Mouse (Mus musculus): Measurements from ENCODE around the gene Pde9a.
A peak's percentile ranks its signal among the peaks of the same experiment; 100 is the strongest.

Gene Pde9a

DNA sequence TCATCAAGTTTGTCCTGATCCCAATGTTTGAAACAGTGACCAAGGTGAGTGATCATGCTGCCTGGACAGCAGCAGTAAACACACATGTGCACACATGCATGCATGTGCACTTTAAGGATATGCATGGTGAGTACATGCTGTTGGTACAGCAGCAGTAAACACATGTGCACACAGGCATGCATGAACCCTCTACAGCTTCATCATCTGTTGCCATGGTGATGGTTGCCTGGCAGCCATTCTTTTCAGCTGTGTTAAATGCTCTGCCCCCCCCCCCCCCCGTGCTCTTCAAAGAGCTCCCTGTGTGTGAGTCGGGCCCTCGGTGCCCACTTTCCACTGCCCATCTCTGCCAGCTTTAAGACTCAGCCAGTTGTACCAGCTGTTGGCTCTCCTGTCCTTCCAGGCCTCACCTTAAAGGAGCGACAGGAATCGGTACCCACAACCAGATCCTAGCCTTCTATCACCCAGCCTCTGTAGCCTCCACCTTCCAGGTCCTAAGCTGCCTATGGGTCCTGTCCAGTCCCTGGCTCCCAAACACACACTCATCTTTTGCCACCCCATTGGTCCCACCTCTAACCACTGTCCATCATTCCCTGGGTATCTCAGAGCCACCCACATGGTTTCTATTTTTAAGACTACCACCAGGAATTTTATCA, 84.9 kb downstream of the Pde9a start:
- DNase-seq (ENCODE audit: low read depth) = no peak

DNA sequence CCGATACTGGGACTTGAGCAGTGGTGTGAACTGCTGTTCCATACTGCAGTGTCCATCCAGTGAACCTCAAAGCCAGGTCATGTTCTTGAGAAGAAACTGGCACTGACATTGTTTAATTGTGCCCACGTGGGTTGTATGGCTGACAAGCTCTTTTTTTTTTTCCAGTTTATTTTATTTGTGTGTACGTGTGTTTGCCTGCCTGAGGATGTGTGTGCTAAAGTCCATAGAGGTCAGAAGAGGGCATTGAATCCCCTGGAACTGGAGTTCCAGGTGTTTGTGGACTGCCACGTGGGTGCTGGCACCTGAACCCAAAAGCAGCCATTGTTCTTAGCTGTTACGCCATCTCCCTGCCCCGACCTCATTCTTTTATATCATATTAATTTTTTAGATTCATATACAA, 88.4 kb downstream of the Pde9a start:
- no peak for DNase-seq (ENCODE audit: low read depth)

DNA sequence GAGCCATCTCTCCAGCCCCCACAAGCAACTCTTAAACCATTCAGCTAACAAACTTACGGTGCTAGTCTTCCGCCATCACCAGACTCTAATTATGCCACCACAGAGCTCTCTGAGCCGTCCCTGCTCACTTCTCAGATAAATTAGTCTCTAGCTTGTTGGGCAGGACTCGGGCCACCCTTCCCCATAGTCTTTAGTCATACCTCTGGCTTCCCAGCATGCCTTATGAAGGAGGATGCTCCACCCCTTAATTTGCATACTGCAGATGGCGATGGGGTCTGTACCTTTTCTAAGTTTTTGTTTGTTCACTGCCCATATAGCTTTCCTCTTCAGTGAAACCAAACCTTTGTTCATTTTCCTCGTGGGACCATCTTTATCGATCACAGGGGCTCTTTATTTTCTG, 92.6 kb downstream of the Pde9a start:
- DNase-seq (ENCODE audit: low read depth) = no peak

DNA sequence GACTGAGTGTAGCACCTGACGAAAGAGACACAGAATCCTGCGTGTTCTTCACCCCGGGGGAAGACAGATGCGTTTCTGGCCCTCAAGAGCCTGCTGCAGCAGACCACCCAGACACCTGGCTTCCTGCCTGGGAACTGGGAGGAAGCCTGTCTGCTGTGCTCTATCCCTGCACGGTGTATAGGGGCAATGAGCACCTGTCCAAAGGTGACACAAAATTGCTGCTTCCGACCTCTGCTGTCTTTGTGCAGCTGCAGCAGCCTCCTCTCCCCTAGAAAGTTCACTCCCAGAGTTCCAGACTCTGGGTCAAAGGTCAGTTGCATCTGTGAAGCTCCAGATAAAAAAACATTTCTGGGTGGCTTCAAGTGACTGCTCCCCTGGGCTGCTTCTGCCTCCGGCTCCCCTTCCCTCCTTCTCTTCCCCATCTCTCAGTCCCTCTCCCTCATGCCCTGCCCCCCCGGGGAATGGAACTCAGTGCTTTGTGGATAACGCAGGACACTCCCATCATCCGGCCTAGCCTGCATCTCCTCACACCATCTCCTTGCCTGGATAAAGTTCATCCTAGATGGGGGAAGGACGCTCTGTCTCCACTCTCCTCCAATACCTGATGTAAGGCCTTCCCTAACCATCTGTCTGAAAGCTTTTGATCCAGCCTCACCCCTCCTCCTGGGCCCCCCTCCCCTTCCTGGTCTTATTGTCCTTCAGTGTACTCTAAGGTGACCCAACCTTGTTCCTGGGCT, 93.3 kb downstream of the Pde9a start:
- no peak for DNase-seq (ENCODE audit: low read depth)

DNA sequence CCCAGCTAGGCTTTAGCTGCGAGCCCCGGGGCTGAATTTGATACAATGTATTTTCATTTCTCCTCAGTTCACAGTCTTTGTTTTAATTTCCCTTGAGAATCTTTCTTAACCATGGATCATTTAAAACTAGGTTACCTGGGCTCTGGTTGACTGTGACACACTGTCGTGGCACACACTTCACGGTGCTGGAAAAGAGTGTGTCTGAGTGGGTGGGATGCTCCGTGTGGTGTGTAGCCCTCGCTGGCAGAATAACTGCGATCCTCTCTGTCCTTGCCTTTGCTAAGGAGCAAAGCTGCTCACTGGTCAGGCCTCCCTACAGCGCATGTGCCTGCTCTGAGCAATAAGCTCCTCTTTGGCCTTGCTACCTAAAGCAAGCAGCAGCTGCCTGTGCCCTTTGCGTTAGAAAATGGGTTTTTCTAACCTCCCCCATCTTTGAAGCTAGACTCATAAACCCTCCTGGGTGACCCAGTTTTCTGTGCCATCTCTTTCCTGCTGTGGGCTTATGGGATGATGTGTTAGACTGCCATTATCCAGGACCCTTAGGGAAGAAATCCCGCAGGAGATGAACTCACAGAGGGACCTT, 100.7 kb downstream of the Pde9a start:
- DNase-seq (ENCODE audit: low read depth) = no peak

DNA sequence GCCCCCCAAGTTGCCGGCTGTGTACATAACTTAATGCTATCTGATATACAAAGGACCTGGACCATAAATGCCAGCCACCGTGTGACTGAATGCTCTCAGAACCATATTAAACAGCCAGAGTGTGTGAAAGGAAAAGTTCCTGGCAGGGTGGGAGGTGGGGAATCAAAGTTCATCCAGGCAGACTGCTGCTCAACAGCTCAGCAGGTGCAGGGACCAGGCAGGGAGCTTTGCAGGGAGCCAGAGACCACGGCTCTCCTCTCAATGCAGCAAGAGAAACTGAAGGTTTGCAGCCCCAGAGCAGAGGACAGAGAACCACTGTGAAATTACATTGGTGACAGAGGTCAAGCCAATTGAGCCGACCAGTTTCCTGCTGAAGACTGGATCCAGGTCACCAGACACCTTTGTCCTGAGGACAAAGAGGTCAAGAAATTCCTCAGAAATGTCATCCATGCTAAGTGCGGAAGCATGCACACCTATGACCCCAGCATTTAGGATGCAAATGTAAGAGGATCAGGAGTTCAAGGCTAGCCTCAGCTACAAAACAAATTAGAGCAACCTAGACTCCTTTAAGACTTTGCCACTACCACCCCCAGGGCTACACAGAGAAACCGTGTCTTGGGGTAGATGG, 101.5 kb downstream of the Pde9a start:
- DNase-seq (ENCODE audit: low read depth) = no peak

DNA sequence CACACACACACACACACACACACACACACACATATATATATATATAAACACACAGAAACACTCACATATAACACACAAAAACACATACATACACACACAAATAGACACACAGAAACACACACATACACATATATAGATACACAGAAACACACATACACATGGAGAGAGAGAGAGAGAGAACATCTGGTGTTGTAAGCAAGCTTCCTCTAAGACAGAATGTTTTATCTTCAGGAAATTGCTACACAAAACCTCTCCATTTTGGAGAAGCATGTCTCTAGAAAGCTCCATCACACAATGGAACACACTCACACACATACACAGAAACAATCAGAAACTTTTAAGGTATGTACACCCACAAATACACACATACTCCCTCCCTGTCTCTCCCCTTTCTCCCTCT, 105.3 kb downstream of the Pde9a start:
- DNase-seq (ENCODE audit: low read depth) = no peak

DNA sequence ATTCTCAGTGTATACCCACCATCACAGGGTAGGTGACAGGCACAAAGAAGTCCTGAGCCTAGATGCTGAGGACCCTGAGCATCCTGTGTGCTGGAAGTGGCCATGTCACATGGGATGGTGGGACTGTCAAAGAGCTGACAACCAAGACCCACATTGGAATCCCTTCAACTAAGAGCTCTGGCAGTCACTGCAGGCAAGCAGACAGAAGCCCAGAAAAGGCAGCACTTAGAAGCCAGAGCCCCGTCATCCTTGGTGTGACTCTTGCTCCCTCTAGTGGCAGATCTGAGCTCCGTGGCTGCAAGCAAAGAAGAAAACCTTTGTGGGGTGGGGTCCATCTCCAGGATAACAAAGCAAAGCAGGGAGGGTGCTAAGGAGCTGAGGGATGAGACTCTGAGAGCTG, 106.4 kb downstream of the Pde9a start:
- peak; percentile 86 for DNase-seq (ENCODE audit: low read depth)

DNA sequence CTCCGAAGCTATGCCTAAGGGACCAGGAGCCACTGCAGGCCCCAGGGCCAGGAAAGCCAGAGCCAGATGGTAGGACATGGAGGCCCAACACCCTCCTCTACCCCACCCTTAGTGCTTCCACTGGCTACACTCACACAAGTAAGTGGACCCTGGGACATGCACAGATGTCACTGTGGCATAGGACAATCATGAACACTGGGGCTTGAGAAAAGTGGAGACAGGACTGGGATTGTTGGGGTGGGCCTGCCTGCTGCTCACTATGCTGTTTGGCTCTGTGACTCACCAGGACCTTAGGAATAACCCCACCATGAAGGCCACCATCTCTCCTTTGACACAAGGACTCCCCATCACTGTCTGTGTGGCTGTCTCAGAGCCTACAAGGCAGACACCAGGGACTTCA, 109.0 kb downstream of the Pde9a start:
- DNase-seq (ENCODE audit: low read depth) = no peak

DNA sequence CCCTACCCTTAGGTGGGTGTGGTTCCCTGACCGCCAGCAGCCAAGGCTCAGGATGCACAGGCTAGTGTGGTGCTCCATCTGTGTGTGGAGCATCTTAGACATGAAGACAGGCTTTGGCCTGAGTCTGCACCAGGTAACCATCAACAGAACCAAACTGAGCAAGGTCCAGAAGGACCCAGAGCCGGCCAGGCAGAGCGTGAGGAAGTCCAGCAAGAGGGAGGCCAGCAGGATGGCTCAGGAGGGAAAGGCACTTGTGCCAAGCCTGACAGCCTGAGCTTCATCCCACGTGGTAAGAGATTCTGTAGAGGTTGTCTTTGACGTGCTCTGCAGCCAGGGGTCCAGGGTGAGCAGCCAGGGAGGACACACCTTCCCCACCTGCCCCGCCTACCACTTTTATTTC, 111.7 kb downstream of the Pde9a start:
- no peak for DNase-seq (ENCODE audit: low read depth)

DNA sequence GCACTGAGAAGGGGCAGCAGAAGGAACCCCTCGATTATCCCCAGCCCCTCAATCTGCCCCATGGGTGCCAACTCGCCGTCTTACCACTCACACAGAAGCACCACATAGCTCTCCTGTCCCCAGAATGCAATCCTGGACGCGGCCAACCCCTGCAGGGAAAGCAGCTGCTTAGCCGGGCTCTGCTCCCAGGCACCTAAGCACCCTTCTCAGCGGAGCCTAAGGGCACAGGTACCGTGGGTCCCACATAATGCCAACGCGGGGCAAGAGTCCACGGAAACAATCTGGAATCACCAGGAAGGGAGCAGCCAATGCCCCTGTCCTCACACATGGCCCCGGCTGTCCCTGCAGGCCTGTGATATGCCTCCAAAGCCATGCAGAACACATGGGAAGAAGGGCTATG, 113.7 kb downstream of the Pde9a start:
- no peak for DNase-seq (ENCODE audit: low read depth)

DNA sequence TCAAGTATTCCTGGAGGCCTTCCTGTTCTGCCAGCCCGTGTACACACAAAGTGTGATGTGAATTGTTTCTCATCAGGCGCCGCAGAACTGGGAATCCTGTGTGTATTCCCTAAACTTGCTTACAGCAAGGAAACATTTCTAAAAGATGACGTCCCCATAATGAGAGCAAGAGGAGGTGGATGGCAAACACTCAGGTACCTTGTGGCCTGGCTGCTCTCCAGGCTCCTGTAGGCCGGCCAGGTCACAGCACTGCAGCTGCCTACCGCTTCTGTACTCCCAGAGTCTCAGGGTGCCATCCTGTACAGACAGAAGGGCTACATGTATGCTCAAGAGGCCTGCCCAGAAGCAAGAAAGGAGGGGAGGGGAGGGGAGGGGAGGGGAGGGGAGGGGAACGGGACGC, 114.4 kb downstream of the Pde9a start:
- DNase-seq (ENCODE audit: low read depth) = no peak

DNA sequence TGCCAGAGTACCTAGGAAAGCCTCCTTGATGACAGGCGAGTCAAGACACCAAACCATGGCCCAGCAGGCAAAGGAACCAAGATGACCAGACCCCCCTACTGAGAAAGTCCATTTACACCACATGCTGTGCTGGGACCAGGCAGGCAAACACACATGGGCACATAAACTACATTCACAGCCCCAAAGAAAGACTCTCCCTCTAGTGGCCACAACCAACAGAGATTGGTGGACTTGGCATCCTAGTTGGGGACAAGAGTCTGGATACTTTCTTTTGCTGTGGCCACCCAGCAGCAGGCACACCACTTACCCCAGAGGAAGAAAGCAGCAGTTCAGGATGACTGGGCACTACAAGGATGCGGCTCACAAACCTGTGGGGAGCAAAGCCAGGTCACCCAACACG, 114.9 kb downstream of the Pde9a start:
- DNase-seq (ENCODE audit: low read depth) = no peak

DNA sequence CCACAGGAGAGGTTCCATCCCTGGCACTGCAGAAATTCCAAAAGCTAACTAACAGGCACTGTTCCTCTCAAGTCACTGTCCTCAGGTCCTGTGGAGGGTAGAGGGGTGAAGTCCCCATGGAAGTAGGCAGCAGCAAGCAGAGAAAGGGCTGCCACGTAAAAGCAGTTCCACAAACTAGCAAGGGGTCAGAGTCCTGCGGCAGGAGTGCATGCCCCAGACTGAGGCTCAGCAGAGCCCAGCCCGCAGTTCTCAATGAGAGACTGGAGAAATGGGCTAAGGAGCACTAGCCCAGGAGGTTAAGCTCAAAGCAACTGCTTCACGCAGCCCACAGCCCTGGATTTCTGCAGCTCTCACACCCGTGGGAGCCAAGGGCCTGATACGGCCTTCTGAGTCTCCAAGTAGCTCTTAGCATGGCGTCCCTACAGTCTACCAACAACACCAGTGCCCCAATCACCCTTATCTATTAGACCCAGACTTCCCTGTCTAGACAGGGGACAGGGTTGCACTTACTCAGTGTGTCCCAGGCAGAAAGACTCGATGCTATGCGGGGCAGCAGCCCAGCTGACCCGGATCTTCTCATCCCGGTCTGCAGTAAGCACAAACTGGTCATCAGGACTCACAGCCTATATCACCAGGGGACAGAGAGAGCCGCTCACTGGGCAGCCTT, 116.4 kb downstream of the Pde9a start:
- no peak for DNase-seq (ENCODE audit: low read depth)

DNA sequence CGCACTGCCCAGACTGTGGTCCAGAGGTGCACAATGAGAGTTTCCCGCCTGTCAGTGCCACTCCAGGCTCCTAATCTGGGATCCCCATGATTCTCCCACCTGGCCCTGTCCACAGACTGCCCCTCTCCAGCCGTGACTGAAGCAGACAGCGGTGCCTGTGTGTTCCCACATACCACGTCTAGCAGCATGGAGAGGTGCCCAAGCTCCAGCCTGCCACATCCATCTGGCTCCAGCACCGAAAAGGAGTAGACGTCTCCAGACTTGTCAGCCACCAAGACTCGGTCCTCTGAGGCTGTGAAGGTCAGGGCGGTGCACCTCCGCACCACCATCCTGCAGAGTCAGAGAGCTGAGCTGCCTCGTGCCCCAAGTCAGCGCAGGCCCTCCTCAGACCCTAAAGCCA, 117.3 kb downstream of the Pde9a start:
- no peak for DNase-seq (ENCODE audit: low read depth)

DNA sequence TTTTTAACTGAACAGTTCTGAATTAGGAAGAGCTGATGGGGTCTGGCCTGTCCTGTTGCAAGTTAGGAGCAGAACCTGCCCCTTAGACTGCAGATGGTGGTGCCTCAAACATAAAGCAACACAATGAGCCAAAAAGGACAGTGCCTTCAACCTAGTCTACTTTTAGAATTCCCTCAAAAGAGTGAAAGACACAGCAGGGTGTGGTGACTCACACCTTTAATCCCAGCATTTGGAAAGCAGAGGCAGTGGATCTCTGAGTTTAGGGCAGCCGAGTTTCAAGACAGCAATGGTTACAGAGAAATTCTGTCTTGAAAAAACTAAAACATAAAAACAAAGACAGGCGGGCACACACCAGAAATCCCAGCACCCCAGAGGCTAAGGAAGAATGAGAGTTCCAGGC, 117.9 kb downstream of the Pde9a start:
- no peak for DNase-seq (ENCODE audit: low read depth)

DNA sequence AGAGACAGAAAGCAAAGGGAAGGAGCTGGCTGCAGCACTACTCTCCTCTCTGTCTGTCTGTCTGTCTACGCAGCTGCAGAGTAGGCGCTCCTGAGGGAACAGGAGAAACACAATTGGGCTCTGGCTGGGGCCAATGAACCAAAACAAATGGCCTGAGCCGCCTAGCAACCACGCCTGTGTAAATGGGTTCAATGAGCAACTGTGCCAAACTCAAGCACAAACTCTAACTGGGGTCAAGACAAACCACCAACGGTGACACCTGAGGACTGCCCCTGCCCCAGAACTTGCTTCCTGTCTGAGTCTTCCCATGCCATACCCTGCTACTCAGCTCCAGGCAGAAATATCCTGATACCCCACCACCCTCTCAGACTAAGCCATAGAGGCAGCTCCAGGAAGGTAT, 119.0 kb downstream of the Pde9a start:
- no peak for DNase-seq (ENCODE audit: low read depth)

DNA sequence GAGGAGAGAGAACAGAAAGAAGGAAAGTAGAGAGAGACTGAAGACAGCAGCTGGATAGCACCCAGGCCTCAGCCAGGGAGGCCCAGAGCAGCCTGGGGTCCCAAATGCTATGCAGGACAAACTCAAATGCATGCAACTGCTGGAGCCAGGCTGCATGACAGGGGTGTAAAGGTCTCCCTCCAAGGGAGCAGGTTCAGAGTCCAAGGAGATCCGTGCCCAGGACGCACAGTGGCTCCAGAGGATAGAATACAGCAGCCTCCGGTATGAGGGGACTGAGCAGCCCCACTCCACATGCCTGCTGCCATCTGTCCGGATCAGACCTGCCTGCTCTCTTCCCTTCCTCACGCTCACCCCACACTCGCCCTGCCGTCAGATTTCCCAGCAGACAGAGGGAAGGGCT, 120.3 kb downstream of the Pde9a start:
- DNase-seq (ENCODE audit: low read depth) = no peak

DNA sequence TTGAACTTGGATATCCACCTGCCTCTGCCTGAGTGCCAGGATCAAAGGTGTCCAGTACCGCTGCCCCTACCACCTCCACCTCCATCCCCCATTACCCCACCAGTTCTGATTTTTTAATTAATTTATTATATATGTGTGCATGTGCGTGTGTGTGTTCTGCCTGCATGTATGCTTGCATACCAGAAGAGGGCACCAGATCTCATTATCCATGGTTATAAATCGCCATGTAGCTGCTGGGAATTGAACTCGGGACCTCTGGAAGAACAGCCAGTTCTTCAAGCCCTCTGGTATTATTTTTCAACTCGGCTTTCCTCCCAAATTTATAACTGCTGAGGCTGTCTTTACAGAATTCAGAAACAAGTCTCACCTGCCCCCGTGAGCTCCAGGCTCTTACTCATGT, 124.9 kb downstream of the Pde9a start:
- peak; percentile 14 for DNase-seq (ENCODE audit: low read depth)

DNA sequence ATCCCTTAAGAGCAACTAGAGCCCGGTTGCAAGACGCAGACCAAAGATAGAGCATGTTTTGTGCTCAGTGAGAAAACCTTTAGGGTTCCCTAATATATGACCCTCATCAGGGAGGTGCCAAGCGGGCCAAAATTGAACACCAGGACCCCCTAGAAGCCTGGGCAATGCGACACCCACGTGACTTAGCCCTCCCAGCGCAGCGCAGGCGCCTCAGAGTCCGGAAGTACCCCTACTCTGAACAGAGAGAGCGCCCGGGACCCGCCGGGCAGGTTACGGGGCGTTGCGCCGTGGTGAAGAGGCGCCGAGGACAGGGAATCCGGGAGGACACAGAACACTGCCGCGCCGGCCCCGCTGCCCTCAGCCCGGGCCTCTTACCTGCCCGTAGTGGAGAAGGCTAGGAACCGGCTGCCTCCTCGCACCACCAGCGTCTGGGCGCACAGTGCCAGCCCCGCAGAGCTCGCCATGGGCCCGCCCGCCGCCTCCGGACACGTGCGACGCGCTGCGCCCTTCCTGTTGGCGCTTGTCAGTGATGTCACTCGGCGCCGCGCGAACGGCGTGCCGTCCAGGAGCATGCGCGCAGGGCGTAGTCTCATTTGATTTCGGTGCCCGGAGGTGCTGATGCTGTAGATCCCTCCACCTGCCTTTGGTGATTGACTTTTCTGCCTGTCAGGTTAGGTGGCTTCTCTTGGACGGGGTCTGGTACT, 125.9 kb downstream of the Pde9a start:
- DNase-seq (ENCODE audit: low read depth) = peak; percentile 95

DNA sequence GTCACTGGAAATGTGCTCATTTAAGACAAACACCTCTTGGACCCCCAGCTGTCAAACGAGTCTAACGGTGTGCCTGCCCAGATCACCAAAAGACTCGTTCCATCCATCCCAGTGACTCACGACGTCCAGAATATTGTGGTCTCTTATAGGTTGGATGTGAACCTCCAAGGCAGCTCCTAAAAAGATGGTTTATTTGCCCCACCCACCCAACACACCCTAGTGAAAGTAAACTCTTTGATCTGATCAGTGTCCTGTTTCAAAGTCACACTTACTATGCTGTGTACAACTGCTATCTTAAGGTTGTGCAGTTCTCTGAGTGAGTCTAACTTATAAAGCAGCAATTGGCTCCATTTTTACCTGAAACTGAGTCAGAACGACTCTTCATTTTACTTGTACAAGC, 126.6 kb downstream of the Pde9a start:
- no peak for DNase-seq (ENCODE audit: low read depth)

DNA sequence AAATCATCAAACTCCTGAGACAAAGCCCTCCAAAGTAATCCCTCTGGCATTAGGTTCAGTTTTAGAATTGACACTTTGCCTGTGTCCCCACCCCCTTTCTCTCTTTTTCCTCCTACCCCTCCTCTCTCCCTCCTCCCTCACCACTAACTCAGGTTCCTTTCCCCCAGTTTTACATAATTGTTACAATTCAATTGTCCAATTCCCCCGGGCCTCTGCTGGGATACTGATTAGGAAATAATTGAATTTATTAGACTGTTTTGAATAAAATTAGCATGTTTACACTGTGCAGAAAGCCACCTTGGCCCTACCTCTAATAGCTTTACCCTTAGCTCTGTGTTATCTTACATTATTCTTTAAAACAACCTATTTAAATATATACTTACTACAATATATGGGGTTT, 128.7 kb downstream of the Pde9a start:
- DNase-seq (ENCODE audit: low read depth) = no peak
